Mouse (Mus musculus) embryonic facial prominence, embryonic 13.5 days (tissue): ENCODE results near the gene Sccpdh. TPM values are rescaled to one million over a fixed set of nuclear protein-coding genes. Genes with fewer than 3 reads are reported as not detected.
"Not testable (repeated sequence)": the region's sequence is repeated elsewhere in the genome, so short reads cannot be mapped to it uniquely, and the experiment has no call there.

Experiments
- ATAC-seq: fragments of 200-750 bp; cut with Nextera tagmentation; 2 replicates; pipeline ENCODE4 v1.8.0; 2017; ENCODE audit warnings: low read depth; ENCODE audit not compliant: insufficient number of reproducible peaks, insufficient read depth, low FRiP score, low TSS enrichment
- H3K27ac ChIP-seq: fragments of 300-500 bp; sonication (generic); 2 replicates; pipeline ENCODE4 v1.5.1; 2015; ENCODE audit warnings: moderate library complexity, mild to moderate bottlenecking, inconsistent platforms
- H3K27me3 ChIP-seq: fragments of 300-500 bp; sonication (generic); 2 replicates; pipeline ENCODE4 v1.6.1; 2015; ENCODE audit warnings: mild to moderate bottlenecking, inconsistent platforms
- H3K36me3 ChIP-seq: fragments of 300-500 bp; sonication (generic); 2 replicates; pipeline ENCODE4 v1.6.1; 2015; ENCODE audit warnings: mild to moderate bottlenecking, inconsistent platforms
- H3K4me1 ChIP-seq: fragments of 300-500 bp; sonication (generic); 2 replicates; pipeline ENCODE4 v1.6.1; 2015; ENCODE audit warnings: inconsistent platforms
- H3K4me2 ChIP-seq: fragments of 300-500 bp; sonication (generic); 2 replicates; pipeline ENCODE4 v1.6.1; 2015; ENCODE audit warnings: moderate library complexity, mild to moderate bottlenecking, inconsistent platforms
- H3K4me3 ChIP-seq: fragments of 300-500 bp; sonication (generic); 2 replicates; pipeline ENCODE4 v1.5.1; 2015; ENCODE audit warnings: mild to moderate bottlenecking, inconsistent platforms
- H3K9ac ChIP-seq: fragments of 300-500 bp; sonication (generic); 2 replicates; pipeline ENCODE4 v1.6.1; 2015; ENCODE audit warnings: mild to moderate bottlenecking, inconsistent platforms
- H3K9me3 ChIP-seq: fragments of 300-500 bp; sonication (generic); 2 replicates; pipeline ENCODE4 v1.6.1; 2016; ENCODE audit warnings: inconsistent platforms
- WGBS: fragments of 180-500 bp; shearing (Covaris S2); methylation state at CpG from one replicate; pipeline ENCODE4 v1.1.7; 2015; ENCODE audit warnings: mixed read lengths; 5-methylcytosine and 5-hydroxymethylcytosine counted together
- polyA plus RNA-seq: library from polyadenylated mRNA; unstranded; fragments of >200 nt; fragmentation: Nextera tagmentation; extraction: Ambion mirVana; gene quantifications from 2 replicates; pipeline ENCODE4 v1.2.1, GENCODE M21; 2015

Sccpdh gene
- polyA plus RNA-seq, 1 experiment from 2014 or later: 64.1 TPM

- Histone ChIP-seq H3K9me3 (no peaks in the 10 kb centered on the region), H3K4me2 (no peak overlapping the region), H3K9ac (no peak overlapping the region), H3K27ac (no peak overlapping the region), H3K36me3 (no peaks in the 10 kb centered on the region), H3K4me1 (peaks cover 11% of the 10 kb centered on the region; the same call in 1 of the 2 replicates), H3K27me3 (no peaks in the 10 kb centered on the region), H3K4me3 (no peak overlapping the region)
- ATAC-seq: no peak
- WGBS: 56% methylated on average over 3 of the region's 3 CpGs
Observed at GRCm38 (mm10) chr1:179644151-179644550, 23.9 kb upstream of the Sccpdh start.

DNA sequence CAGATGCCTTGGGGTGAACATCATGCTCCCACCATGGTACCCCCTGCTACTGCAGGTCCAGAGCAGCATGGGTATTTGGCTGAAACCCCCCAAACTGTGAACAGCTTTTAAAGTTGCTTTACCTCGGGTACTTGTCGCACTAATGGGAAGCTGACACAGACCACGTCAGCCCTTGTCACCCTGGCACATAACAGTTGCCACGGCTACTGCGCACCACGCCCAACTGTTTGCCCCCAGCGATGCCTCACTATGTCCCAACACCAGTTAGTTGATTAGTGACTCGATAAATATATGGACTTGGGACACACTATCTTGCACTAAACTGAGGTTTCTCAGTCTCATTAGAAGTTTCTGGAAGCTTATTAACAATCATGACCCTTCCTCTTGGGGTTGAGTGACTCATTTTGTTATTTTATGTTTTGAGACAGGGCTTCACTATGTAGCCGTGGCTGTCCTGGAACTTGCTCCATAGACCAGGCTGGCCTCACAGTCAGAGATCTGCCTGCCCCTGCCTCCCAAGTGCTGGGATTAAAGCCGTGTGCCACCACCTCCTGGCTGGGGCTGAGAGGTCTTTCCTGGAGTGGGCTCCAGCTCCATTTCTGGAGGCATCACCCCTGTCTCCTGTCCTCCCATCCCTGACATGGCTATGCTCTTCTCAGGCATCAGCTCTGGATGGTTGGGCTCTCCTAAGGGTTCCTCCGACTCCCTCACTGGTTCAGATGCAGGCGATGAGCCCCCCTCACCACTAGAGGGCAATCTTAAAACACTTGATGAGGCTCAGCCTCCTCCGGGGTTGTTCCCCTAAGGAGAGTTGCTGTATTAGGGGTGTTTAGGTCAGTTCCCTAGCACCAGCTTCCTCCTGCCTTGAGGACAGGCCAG, 22.7 kb upstream of the Sccpdh start:
- no peaks in the 10 kb centered on the region for H3K36me3 ChIP-seq
- H3K4me1 ChIP-seq: peaks cover 11% of the 10 kb centered on the region; the same call in 1 of the 2 replicates
- peak overlapping the region; percentile 59 for H3K4me2 ChIP-seq
- peak overlapping the region; percentile 31 for H3K4me3 ChIP-seq
- H3K9ac ChIP-seq: peak overlapping the region; percentile 57; the same call in 1 of the 2 replicates
- H3K27ac ChIP-seq: no peak overlapping the region
- no peaks in the 10 kb centered on the region for H3K9me3 ChIP-seq
- 63% methylated on average over 13 of the region's 13 CpGs for WGBS
- H3K27me3 ChIP-seq: no peaks in the 10 kb centered on the region
- no peak; the same call in none of the 2 replicates for ATAC-seq

DNA sequence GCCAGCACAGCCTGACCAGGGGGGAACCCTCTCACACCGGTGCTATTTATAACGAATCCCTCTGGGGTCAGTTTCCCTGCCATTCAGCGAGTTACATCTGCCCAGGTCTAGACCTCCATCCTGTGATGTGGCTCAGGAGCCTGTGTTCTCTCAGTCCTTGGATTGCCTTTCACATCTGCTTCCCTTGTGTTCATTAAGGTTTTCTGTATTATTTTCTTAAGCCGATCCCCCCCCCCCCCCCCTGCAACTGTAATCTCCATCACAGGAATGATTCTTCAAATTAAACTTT, 22.1 kb upstream of the Sccpdh start:
- Histone ChIP-seq H3K27ac (no peak overlapping the region), H3K36me3 (no peaks in the 10 kb centered on the region), H3K27me3 (no peaks in the 10 kb centered on the region), H3K9ac (peak overlapping the region; percentile 57; the same call in 1 of the 2 replicates), H3K4me1 (peaks cover 11% of the 10 kb centered on the region; the same call in 1 of the 2 replicates), H3K4me3 (peak overlapping the region; percentile 31), H3K9me3 (no peaks in the 10 kb centered on the region), H3K4me2 (peak overlapping the region; percentile 59)
- no peak for ATAC-seq
- WGBS: 17% methylated on average over 4 of the region's 4 CpGs

DNA sequence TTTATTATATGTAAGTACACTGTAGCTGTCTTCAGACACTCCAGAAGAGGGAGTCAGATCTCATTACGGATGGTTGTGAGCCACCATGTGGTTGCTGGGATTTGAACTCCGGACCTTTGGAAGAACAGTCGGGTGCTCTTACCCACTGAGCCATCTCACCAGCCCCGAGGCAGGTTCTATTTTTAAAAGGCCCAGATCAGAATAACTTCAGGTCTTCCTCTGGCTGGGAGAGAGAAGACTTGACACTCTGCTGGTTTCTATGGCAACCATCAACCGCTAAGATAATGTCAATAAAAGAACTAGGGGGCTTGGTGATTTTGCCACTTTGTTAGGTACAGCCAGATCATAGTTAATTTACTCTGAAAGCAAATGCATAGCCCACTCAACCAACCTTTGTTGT, 19.3 kb upstream of the Sccpdh start:
- not testable (repeated sequence) for H3K9ac ChIP-seq, H3K27ac ChIP-seq, H3K4me2 ChIP-seq, H3K36me3 ChIP-seq, H3K4me3 ChIP-seq, H3K9me3 ChIP-seq, H3K27me3 ChIP-seq, ATAC-seq
- H3K4me1 ChIP-seq: peaks cover 11% of the 10 kb centered on the region; the same call in 1 of the 2 replicates
- 86% methylated on average over 4 of the region's 5 CpGs for WGBS

- peaks cover 5% of the 10 kb centered on the region; the same call in 1 of the 2 replicates for H3K4me1 ChIP-seq
- no peaks in the 10 kb centered on the region for H3K9me3 ChIP-seq
- ATAC-seq: no peak
- H3K36me3 ChIP-seq: no peaks in the 10 kb centered on the region
- 70% methylated on average over 3 of the region's 3 CpGs for WGBS
- H3K9ac ChIP-seq: no peak overlapping the region
- H3K27me3 ChIP-seq: no peaks in the 10 kb centered on the region
- no peak overlapping the region for H3K27ac ChIP-seq
- no peak overlapping the region for H3K4me2 ChIP-seq
- no peak overlapping the region for H3K4me3 ChIP-seq
Observed at GRCm38 (mm10) chr1:179649324-179649723, 18.7 kb upstream of the Sccpdh start.

DNA sequence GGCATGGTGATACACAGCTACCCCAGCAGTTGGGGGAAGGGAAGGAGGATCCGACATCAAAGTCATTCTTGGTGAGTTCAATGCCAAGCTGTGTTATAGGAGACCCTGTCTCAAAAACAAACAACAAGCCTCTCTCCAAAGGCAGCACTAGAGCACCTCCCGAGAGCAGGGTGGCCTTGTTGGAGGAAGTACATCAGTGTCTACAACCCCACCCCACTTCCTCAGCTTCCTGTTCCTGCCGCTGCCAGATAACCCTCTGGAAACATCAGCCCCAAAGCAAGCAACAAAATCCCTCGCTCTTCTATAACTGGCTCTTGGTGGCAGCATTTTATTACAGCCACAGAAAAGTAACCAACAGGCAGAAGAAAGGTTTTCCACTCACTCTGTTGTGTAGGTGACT, 17.7 kb upstream of the Sccpdh start:
- H3K9me3 ChIP-seq: no peaks in the 10 kb centered on the region
- ATAC-seq: no peak
- H3K4me2 ChIP-seq: no peak overlapping the region
- peaks cover 5% of the 10 kb centered on the region; the same call in 1 of the 2 replicates for H3K4me1 ChIP-seq
- 65% methylated on average over 4 of the region's 4 CpGs for WGBS
- H3K9ac ChIP-seq: no peak overlapping the region
- H3K27ac ChIP-seq: no peak overlapping the region
- H3K27me3 ChIP-seq: no peaks in the 10 kb centered on the region
- H3K4me3 ChIP-seq: no peak overlapping the region
- no peaks in the 10 kb centered on the region for H3K36me3 ChIP-seq

GRCm38 (mm10) chr1:179651224-179651623, 16.8 kb upstream of the Sccpdh start:
- H3K9ac ChIP-seq: no peak overlapping the region
- no peak overlapping the region for H3K27ac ChIP-seq
- H3K4me2 ChIP-seq: no peak overlapping the region
- H3K4me1 ChIP-seq: no peaks in the 10 kb centered on the region
- H3K4me3 ChIP-seq: no peak overlapping the region
- no peaks in the 10 kb centered on the region for H3K9me3 ChIP-seq
- no peaks in the 10 kb centered on the region for H3K36me3 ChIP-seq
- 83% methylated on average over 5 of the region's 5 CpGs for WGBS
- no peak for ATAC-seq
- H3K27me3 ChIP-seq: no peaks in the 10 kb centered on the region

DNA sequence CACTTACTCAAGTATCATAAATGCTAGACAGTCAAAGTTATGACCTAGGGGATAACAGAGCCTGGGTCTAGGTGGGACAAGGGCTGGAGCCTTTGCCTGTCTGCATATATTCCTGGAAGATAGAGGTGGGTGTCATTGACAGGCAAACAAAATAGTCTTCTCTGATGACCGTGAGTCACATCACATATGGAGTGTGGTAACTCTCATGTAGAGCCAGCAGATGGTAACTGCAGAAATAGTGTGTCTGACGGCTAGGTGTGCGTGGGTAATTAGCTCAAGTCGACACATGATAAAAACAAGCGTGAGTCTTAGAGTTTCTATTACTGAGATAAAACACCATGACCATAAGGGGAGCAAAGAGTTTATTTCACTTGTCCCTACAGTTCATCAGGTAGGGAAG, 4.9 kb upstream of the Sccpdh start:
- Histone ChIP-seq H3K36me3 (no peaks in the 10 kb centered on the region), H3K9ac (no peak overlapping the region), H3K4me2 (no peak overlapping the region), H3K27ac (no peak overlapping the region), H3K4me3 (no peak overlapping the region), H3K27me3 (no peaks in the 10 kb centered on the region), H3K4me1 (no peaks in the 10 kb centered on the region), H3K9me3 (no peaks in the 10 kb centered on the region)
- WGBS: 85% methylated on average over 5 of the region's 5 CpGs
- no peak for ATAC-seq

DNA sequence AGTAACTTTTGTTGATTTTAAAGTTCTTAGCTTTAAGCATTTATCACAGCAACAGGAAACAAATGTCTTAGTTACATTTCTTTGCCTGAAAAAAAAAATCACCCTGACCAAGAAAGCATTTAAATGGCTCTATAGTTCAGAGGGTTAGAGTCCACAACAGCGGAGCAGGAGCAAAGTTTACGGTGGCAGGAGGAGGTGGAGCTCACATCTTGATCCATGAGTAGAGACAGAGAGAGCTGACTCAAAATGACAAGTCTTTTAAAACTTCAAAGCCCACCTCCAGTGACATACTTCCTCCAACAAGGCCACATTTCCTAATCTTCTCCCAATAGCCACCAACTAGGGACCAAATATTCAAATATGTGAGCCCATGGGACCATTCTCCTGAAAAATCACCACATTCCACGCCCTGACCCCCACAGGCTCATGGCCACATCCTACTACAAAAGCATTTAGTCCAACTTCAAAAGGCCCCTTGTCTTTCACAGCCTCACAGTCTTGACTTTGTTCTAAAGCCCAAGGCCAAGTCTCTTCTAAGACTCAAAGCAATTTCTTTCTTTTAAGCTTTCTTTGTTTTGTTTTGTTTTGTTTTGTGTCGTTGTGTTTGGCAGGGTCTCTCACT, 3.6 kb upstream of the Sccpdh start:
- no peak for ATAC-seq
- peaks cover 6% of the 10 kb centered on the region for H3K4me1 ChIP-seq
- no peaks in the 10 kb centered on the region for H3K9me3 ChIP-seq
- 70% methylated on average over 4 of the region's 4 CpGs for WGBS
- no peaks in the 10 kb centered on the region for H3K36me3 ChIP-seq
- H3K27ac ChIP-seq: no peak overlapping the region
- H3K4me2 ChIP-seq: no peak overlapping the region
- H3K9ac ChIP-seq: no peak overlapping the region
- no peak overlapping the region for H3K4me3 ChIP-seq
- no peaks in the 10 kb centered on the region for H3K27me3 ChIP-seq

GRCm38 (mm10) chr1:179666971-179667370, 1.0 kb upstream of the Sccpdh start:
- Histone ChIP-seq H3K4me1 (peaks cover 12% of the 10 kb centered on the region), H3K27me3 (no peaks in the 10 kb centered on the region), H3K27ac (no peak overlapping the region), H3K9ac (peak overlapping the region; percentile 49), H3K36me3 (0 out of 2 replicates have a peak, but pooled peaks cover 9% of the 10 kb centered on the region), H3K4me2 (peak overlapping the region; percentile 72), H3K4me3 (no peak overlapping the region), H3K9me3 (no peaks in the 10 kb centered on the region)
- 61% methylated on average over 2 of the region's 2 CpGs for WGBS
- ATAC-seq: no peak

DNA sequence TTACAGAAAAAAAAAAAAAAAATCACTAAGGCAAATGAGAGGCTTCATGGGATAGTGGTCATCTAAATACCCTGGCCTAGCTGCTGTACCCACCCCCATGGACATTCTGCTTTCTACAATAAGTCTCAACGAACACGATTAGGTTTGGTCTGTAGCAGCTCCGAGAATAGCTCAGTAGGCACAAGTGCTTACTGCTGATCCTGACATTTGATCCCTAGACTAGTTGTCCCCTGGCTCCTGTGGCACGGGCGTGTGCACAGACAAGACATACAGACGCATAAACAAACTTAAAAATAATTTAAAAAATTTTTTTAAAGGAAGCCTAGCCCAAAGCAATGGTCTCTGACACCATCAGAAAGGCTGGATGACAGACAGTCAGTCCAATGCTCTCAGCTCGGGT, 560 bp upstream of the Sccpdh start:
- peak overlapping the region; percentile 90 for H3K9ac ChIP-seq
- no peaks in the 10 kb centered on the region for H3K27me3 ChIP-seq
- 0 out of 2 replicates have a peak, but pooled peaks cover 13% of the 10 kb centered on the region for H3K36me3 ChIP-seq
- H3K4me2 ChIP-seq: peak overlapping the region; percentile 72
- peaks cover 12% of the 10 kb centered on the region for H3K4me1 ChIP-seq
- peak overlapping the region; percentile 80 for H3K4me3 ChIP-seq
- H3K27ac ChIP-seq: peak overlapping the region; percentile 78
- no peaks in the 10 kb centered on the region for H3K9me3 ChIP-seq
- 2% methylated on average over 7 of the region's 7 CpGs for WGBS
- ATAC-seq: no peak
